Mouse (Mus musculus): ENCODE results near the gene Disp2. TPM values are rescaled to one million over a fixed set of nuclear protein-coding genes. Genes with fewer than 3 reads are reported as not detected.
A peak's percentile ranks its signal among the peaks of the same experiment; 100 is the strongest.

The Disp2 gene
- 49.8 and 50.4 TPM in 2 replicates for polyA plus RNA-seq (2014; fragmentation: Nextera tagmentation; extraction: Ambion mirVana)

DNA sequence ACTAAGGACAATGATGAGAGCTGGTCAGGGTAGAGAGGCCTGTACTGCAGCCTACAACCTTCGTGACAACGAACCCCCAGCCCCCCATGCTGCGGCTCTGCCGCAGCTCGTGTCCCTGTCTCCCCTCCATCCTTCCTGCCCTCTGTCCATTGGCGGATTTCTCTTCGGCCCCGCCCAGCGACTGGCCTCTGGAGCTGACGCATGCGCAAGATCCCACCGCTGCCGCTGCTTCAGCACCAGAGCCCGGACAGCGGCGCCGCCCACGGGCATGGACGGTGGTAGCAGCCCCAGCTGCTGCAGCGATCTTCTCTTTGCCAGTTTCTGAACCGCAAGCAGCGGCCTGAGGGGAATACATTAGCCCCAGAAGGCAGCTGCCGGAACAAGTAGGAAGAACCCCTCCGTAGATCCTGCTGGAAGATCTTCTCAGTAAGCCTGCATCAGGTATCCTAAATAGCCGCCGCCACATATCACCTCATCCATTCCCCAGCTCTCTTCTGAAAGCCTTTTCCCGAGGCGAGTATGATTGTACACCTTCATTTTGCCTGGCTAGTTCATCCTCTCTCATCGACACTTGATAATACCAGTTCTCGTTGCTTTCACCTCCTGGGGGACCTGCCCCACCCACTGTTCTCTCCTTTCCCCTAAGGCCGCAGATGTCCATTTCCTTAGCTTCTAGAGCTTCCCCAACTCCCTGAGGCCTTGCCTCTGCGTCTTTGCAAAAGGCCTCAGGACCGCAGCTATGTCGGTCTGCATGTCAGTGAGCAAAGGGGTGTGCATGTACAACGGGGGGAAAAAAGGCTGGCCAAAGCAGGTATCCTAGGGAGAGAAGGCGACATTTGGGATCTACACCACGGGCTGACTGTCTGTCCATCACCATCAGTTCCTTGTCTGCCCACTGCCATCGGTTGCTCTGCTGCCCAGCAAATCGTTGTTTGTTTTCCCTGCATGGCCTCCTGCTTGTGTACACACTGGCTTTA is at the start of gene Disp2:
TSS of gene Disp2 (plus strand) at position 216 of the 977 bp plus-strand sequence.
- WGBS: 9% methylated on average over 39 of the region's 39 CpGs
- Histone ChIP-seq H3K4me2 (ENCODE audit: low read length) (peak within 1 kb of the TSS; percentile 71), H3K4me3 (replicated peaks; ENCODE audit: low read depth, low read length) (peak within 1 kb of the TSS; percentile 56), H3K27ac (replicated peaks; ENCODE audit: low read depth, low read length) (peak within 1 kb of the TSS; percentile 81), H3K9ac (replicated peaks; ENCODE audit: low read length) (peak within 1 kb of the TSS; percentile 73), H3K9me3 (ENCODE audit: control insufficient read depth, low read length) (no peaks in the 10 kb centered on the region), H3K4me1 (ENCODE audit: control insufficient read depth, insufficient read depth, low read length) (peaks cover 14% of the 10 kb centered on the region; the same call in 1 of the 2 replicates), H3K27me3 (ENCODE audit: control insufficient read depth, insufficient read depth, low read length) (no peaks in the 10 kb centered on the region), H3K36me3 (ENCODE audit: control insufficient read depth, insufficient read depth, low read length) (no peaks in the 10 kb centered on the region)
- DNase-seq: peak; percentile 98
- ATAC-seq (ENCODE audit: low FRiP score, low TSS enrichment): peak; percentile 94

DNA sequence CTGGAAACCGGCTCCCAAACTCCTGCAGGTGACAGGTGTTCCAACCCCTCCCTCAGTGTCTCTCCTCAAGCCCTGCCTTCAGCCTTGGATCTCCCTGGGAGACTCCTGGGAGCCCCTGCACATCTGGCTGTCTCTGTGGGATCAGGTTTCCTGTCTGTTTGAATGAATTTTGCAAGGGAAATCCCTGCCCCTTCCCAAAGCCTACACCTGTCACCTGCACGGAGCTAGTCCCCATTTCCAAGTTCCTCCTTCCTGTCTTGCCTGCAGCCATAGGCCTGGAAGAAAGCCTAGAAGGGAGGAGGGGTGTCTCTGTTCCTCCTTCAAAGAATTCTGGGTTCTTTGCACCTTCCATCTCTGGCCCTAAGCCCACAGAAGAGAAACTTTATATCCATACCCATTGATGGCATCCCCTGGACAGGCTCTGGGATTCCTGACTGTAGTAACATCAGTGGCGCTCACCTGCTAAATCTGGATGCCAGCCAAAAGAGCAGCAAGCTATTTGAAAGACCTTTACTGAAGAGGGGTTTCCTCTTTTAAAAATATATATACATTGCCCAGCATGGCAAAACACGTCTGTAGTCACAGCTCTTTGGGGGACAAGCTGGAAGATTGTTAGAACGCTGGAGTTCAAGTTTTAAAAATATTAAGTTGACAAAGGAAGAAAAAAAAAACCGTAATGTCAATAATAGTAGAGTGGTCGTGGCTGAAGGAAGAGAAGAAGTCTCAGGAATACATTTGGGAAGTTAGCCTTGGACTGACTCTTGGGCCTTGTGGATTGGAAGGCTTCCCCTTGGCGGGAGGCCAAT is 49.5 kb upstream of the Disp2 start:
- Histone ChIP-seq H3K4me1 (ENCODE audit: control insufficient read depth, insufficient read depth, low read length) (peaks cover 5% of the 10 kb centered on the region; the same call in 1 of the 2 replicates), H3K4me2 (ENCODE audit: low read length) (no peak overlapping the region), H3K27ac (replicated peaks; ENCODE audit: low read depth, low read length) (no peak overlapping the region)

DNA sequence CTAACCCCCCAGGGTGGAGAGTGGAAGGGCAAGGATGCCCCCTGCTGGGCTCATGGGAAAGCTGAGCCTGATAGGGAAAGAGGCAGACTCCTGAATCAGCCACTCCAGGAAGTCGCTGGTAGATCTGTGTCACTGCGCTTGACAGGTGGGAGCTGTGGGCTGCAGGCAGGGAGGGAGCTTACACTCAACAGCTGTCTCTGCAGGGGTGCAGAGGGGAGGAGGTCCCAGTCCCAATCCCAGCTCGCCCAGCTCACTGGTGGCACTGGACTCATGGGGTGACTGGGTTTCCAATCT is 49.0 kb upstream of the Disp2 start:
- ATAC-seq (ENCODE audit: low FRiP score, low TSS enrichment): no peak
- no peak overlapping the region for H3K27ac ChIP-seq (replicated peaks; ENCODE audit: low read depth, low read length)
- WGBS: 20% methylated on average over 3 of the region's 3 CpGs

More for the DNA sequence above, 49.5 kb upstream of the Disp2 start:
- Histone ChIP-seq H3K9ac (replicated peaks; ENCODE audit: low read length) (no peak overlapping the region), H3K27me3 (ENCODE audit: control insufficient read depth, insufficient read depth, low read length) (0 out of 2 replicates have a peak, but pooled peaks cover 5% of the 10 kb centered on the region), H3K36me3 (ENCODE audit: control insufficient read depth, insufficient read depth, low read length) (no peaks in the 10 kb centered on the region), H3K9me3 (ENCODE audit: control insufficient read depth, low read length) (no peaks in the 10 kb centered on the region), H3K4me3 (replicated peaks; ENCODE audit: low read depth, low read length) (no peak overlapping the region)
- DNase-seq: no peak
- 27% methylated on average over 8 of the region's 8 CpGs for WGBS
- no peak for ATAC-seq (ENCODE audit: low FRiP score, low TSS enrichment)

DNA sequence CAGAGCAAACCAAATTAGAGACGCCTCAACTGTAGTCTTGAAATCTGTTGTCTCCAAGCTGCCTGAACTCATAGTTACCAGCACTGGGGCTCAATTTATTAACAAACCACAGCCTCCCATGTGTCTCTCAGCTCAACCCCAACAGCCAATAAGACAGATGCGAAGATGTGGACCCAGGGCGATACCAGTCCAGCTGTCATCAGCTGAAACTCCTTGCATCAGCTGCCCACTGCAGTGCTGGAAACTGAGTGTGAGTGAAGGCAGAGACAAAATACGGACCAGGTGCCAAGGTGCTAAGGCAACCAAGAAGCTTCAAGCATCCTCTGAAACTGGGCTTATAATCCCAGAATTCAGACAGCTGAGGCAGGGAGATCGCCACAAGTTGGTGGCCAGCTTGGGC is 47.5 kb upstream of the Disp2 start:
- Histone ChIP-seq H3K27ac (replicated peaks; ENCODE audit: low read depth, low read length) (no peak overlapping the region), H3K4me3 (replicated peaks; ENCODE audit: low read depth, low read length) (no peak overlapping the region), H3K9me3 (ENCODE audit: control insufficient read depth, low read length) (no peaks in the 10 kb centered on the region), H3K9ac (replicated peaks; ENCODE audit: low read length) (no peak overlapping the region), H3K4me2 (ENCODE audit: low read length) (no peak overlapping the region), H3K27me3 (ENCODE audit: control insufficient read depth, insufficient read depth, low read length) (0 out of 2 replicates have a peak, but pooled peaks cover 5% of the 10 kb centered on the region), H3K4me1 (ENCODE audit: control insufficient read depth, insufficient read depth, low read length) (peaks cover 5% of the 10 kb centered on the region; the same call in 1 of the 2 replicates), H3K36me3 (ENCODE audit: control insufficient read depth, insufficient read depth, low read length) (no peaks in the 10 kb centered on the region)
- DNase-seq (no peak), ATAC-seq (ENCODE audit: low FRiP score, low TSS enrichment) (no peak)
- 88% methylated on average over 5 of the region's 5 CpGs for WGBS

More for the DNA sequence above, 49.0 kb upstream of the Disp2 start:
- DNase-seq: peak; percentile 75
- Histone ChIP-seq H3K4me2 (ENCODE audit: low read length) (no peak overlapping the region), H3K9me3 (ENCODE audit: control insufficient read depth, low read length) (no peaks in the 10 kb centered on the region), H3K36me3 (ENCODE audit: control insufficient read depth, insufficient read depth, low read length) (no peaks in the 10 kb centered on the region), H3K9ac (replicated peaks; ENCODE audit: low read length) (no peak overlapping the region), H3K4me3 (replicated peaks; ENCODE audit: low read depth, low read length) (no peak overlapping the region), H3K27me3 (ENCODE audit: control insufficient read depth, insufficient read depth, low read length) (0 out of 2 replicates have a peak, but pooled peaks cover 5% of the 10 kb centered on the region), H3K4me1 (ENCODE audit: control insufficient read depth, insufficient read depth, low read length) (peaks cover 5% of the 10 kb centered on the region; the same call in 1 of the 2 replicates)

DNA sequence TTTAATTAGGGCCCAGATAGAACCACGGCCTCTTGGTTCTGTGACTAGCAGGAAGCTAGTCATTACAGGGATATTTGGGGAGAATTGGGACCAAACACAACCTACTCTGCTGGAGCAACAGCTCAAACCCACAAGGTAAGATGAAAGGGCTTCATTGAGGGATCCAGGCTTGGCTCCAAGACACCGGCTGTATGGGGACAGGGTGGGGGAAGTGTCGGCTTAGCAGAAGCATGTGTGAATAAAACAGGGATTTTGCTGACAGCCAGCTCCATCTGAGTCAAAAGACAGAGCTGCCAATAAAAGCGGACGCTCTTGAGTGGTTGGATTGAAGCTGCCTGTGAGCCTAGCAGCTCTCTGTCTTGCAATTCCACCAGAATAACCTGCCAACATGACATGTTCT is 46.2 kb upstream of the Disp2 start:
- Histone ChIP-seq H3K27ac (replicated peaks; ENCODE audit: low read depth, low read length) (no peak overlapping the region), H3K4me1 (ENCODE audit: control insufficient read depth, insufficient read depth, low read length) (peaks cover 1% of the 10 kb centered on the region; the same call in 1 of the 2 replicates), H3K4me2 (ENCODE audit: low read length) (no peak overlapping the region), H3K27me3 (ENCODE audit: control insufficient read depth, insufficient read depth, low read length) (0 out of 2 replicates have a peak, but pooled peaks cover 5% of the 10 kb centered on the region), H3K36me3 (ENCODE audit: control insufficient read depth, insufficient read depth, low read length) (no peaks in the 10 kb centered on the region), H3K4me3 (replicated peaks; ENCODE audit: low read depth, low read length) (no peak overlapping the region), H3K9ac (replicated peaks; ENCODE audit: low read length) (no peak overlapping the region), H3K9me3 (ENCODE audit: control insufficient read depth, low read length) (no peaks in the 10 kb centered on the region)
- ATAC-seq (ENCODE audit: low FRiP score, low TSS enrichment) (no peak), DNase-seq (no peak)
- 52% methylated on average over 5 of the region's 5 CpGs for WGBS

DNA sequence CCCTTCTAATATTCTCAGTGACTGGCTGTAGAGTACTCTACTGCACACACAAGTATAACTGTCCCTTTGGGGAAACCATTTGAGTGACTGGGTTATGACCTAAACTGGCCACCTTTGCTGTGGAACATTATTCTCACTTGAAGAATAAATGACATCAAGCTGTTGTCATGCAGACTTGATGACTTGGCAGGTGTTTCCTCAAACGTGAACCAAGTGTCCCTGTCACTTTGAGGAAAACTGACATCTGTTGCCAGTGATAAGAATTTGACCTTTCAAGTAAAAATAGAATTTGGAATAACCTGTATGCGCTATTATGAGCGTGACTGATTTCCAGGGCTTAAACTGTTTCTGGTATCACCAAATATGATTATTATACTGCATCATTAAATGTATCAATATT is 39.2 kb upstream of the Disp2 start:
- 68% methylated on average over 3 of the region's 3 CpGs for WGBS
- DNase-seq (no peak), ATAC-seq (ENCODE audit: low FRiP score, low TSS enrichment) (no peak)
- H3K27ac ChIP-seq (replicated peaks; ENCODE audit: low read depth, low read length): no peak overlapping the region
- peaks cover 6% of the 10 kb centered on the region; the same call in 1 of the 2 replicates for H3K27me3 ChIP-seq (ENCODE audit: control insufficient read depth, insufficient read depth, low read length)
- no peak overlapping the region for H3K4me3 ChIP-seq (replicated peaks; ENCODE audit: low read depth, low read length)
- H3K4me1 ChIP-seq (ENCODE audit: control insufficient read depth, insufficient read depth, low read length): peaks cover 8% of the 10 kb centered on the region; the same call in 1 of the 2 replicates
- H3K9me3 ChIP-seq (ENCODE audit: control insufficient read depth, low read length): no peaks in the 10 kb centered on the region
- H3K9ac ChIP-seq (replicated peaks; ENCODE audit: low read length): no peak overlapping the region
- no peaks in the 10 kb centered on the region for H3K36me3 ChIP-seq (ENCODE audit: control insufficient read depth, insufficient read depth, low read length)
- no peak overlapping the region for H3K4me2 ChIP-seq (ENCODE audit: low read length)

- peaks cover 6% of the 10 kb centered on the region; the same call in 1 of the 2 replicates for H3K27me3 ChIP-seq (ENCODE audit: control insufficient read depth, insufficient read depth, low read length)
- peaks cover 8% of the 10 kb centered on the region; the same call in 1 of the 2 replicates for H3K4me1 ChIP-seq (ENCODE audit: control insufficient read depth, insufficient read depth, low read length)
- no peaks in the 10 kb centered on the region for H3K36me3 ChIP-seq (ENCODE audit: control insufficient read depth, insufficient read depth, low read length)
- no peak overlapping the region for H3K27ac ChIP-seq (replicated peaks; ENCODE audit: low read depth, low read length)
- no peaks in the 10 kb centered on the region for H3K9me3 ChIP-seq (ENCODE audit: control insufficient read depth, low read length)
- no peak overlapping the region for H3K9ac ChIP-seq (replicated peaks; ENCODE audit: low read length)
- H3K4me2 ChIP-seq (ENCODE audit: low read length): no peak overlapping the region
- 76% methylated on average over 9 of the region's 9 CpGs for WGBS
- H3K4me3 ChIP-seq (replicated peaks; ENCODE audit: low read depth, low read length): no peak overlapping the region
- ATAC-seq (ENCODE audit: low FRiP score, low TSS enrichment): no peak
- no peak for DNase-seq
These were observed 38.3 kb upstream of the Disp2 start for GRCm38 (mm10) chr2:118741183-118741582.

- H3K36me3 ChIP-seq (ENCODE audit: control insufficient read depth, insufficient read depth, low read length): no peaks in the 10 kb centered on the region
- WGBS: 29% methylated on average over 8 of the region's 8 CpGs
- H3K4me1 ChIP-seq (ENCODE audit: control insufficient read depth, insufficient read depth, low read length): peaks cover 23% of the 10 kb centered on the region
- H3K4me2 ChIP-seq (ENCODE audit: low read length): no peak overlapping the region
- no peak overlapping the region for H3K4me3 ChIP-seq (replicated peaks; ENCODE audit: low read depth, low read length)
- H3K9ac ChIP-seq (replicated peaks; ENCODE audit: low read length): no peak overlapping the region
- peak; percentile 85 for DNase-seq
- peaks cover 6% of the 10 kb centered on the region; the same call in 1 of the 2 replicates for H3K27me3 ChIP-seq (ENCODE audit: control insufficient read depth, insufficient read depth, low read length)
- no peak overlapping the region for H3K27ac ChIP-seq (replicated peaks; ENCODE audit: low read depth, low read length)
- no peaks in the 10 kb centered on the region for H3K9me3 ChIP-seq (ENCODE audit: control insufficient read depth, low read length)
- no peak for ATAC-seq (ENCODE audit: low FRiP score, low TSS enrichment)
These were observed 36.1 kb upstream of the Disp2 start for GRCm38 (mm10) chr2:118743261-118743943.

All from midbrain, embryonic 14.5 days (tissue).